8 mouse cellular contexts compared by ENCODE assay signal in genomic region chr7:97080621-97081241, GRCm38 (mm10). TPM values are rescaled to one million over a fixed set of nuclear protein-coding genes. Genes with fewer than 3 reads are reported as not detected.
A peak's percentile ranks its signal among the peaks of the same experiment; 100 is the strongest.
DNase-seq lines count a peak whose midpoint lies in the region; ATAC-seq and TF ChIP-seq lines count a peak whose summit lies in the region.

No protein-coding gene starts in this region.

- no peak for TF ChIP-seq POLR2A in testis, adult 2 months (IDR thresholded peaks at IDR 0.05; ENCODE audit: control insufficient read depth, low read depth, low read length)
- no peak for TF ChIP-seq POLR2A in limb, embryonic 14.5 days (IDR thresholded peaks at IDR 0.05; ENCODE audit: borderline replicate concordance, extremely low read depth, insufficient read depth, insufficient read length)

- peaks cover 15% of the 10 kb centered on the region for H3K4me1 ChIP-seq in testis, adult 2 months (ENCODE audit: control insufficient read depth, insufficient read depth, low read length)
- peaks cover 19% of the 10 kb centered on the region for H3K4me1 ChIP-seq in heart, embryonic 16.5 days (ENCODE audit: control insufficient read depth, insufficient read depth, low read length)
- peaks cover 8% of the 10 kb centered on the region for H3K4me1 ChIP-seq in limb, embryonic 14.5 days (ENCODE audit: control insufficient read depth, insufficient read depth, low read length)
- peaks cover 23% of the 10 kb centered on the region; the same call in 1 of the 2 replicates for H3K4me1 ChIP-seq in stomach, embryonic 16.5 days (ENCODE audit: control insufficient read depth, insufficient read depth, low read length)

- H3K27me3 ChIP-seq in testis, adult 2 months (ENCODE audit: control insufficient read depth, insufficient read depth, low read length) = no peaks in the 10 kb centered on the region
- H3K27me3 ChIP-seq in heart, embryonic 16.5 days (ENCODE audit: control insufficient read depth, insufficient read depth, low read length) = no peaks in the 10 kb centered on the region
- H3K27me3 ChIP-seq in limb, embryonic 14.5 days (ENCODE audit: control insufficient read depth, insufficient read depth, low read length) = no peaks in the 10 kb centered on the region
- no peaks in the 10 kb centered on the region for H3K27me3 ChIP-seq in stomach, embryonic 16.5 days (ENCODE audit: control insufficient read depth, insufficient read depth, low read length)

- no peak for TF ChIP-seq CTCF in testis, adult 2 months (IDR thresholded peaks at IDR 0.05; ENCODE audit: control insufficient read depth, insufficient read depth, insufficient replicate concordance, low read depth, low read length)

- H3K9me3 ChIP-seq in heart, embryonic 16.5 days (replicated peaks; ENCODE audit: control insufficient read depth, low read length) = no peaks in the 10 kb centered on the region
- H3K9me3 ChIP-seq in limb, embryonic 14.5 days (ENCODE audit: control insufficient read depth, low read length) = no peaks in the 10 kb centered on the region
- no peaks in the 10 kb centered on the region for H3K9me3 ChIP-seq in stomach, embryonic 16.5 days (replicated peaks; ENCODE audit: control insufficient read depth, low read length)

- peak overlapping the region; percentile 89 for H3K27ac ChIP-seq in testis, adult 2 months (ENCODE audit: control insufficient read depth, insufficient read depth, low read depth, low read length)
- peak overlapping the region; percentile 84 for H3K27ac ChIP-seq in heart, embryonic 16.5 days (ENCODE audit: low read length)
- peak overlapping the region; percentile 79 for H3K27ac ChIP-seq in limb, embryonic 14.5 days (replicated peaks; ENCODE audit: low read depth, low read length)
- H3K27ac ChIP-seq in stomach, embryonic 16.5 days (ENCODE audit: low read length) = peak overlapping the region; percentile 96

- peak overlapping the region; percentile 68 for H3K4me2 ChIP-seq in heart, embryonic 16.5 days (ENCODE audit: low read depth, low read length)
- H3K4me2 ChIP-seq in limb, embryonic 14.5 days (replicated peaks; ENCODE audit: low read depth, low read length, severe bottlenecking) = peak overlapping the region; percentile 90
- peak overlapping the region; percentile 85 for H3K4me2 ChIP-seq in stomach, embryonic 16.5 days (ENCODE audit: low read depth, low read length)

- peak overlapping the region; percentile 89 for H3K4me3 ChIP-seq in testis, adult 2 months (ENCODE audit: control insufficient read depth, low read depth, low read length)
- H3K4me3 ChIP-seq in heart, embryonic 16.5 days (ENCODE audit: low read length) = peak overlapping the region; percentile 90
- peak overlapping the region; percentile 85 for H3K4me3 ChIP-seq in limb, embryonic 14.5 days (replicated peaks; ENCODE audit: low read length)
- peak overlapping the region; percentile 92 for H3K4me3 ChIP-seq in stomach, embryonic 16.5 days (replicated peaks; ENCODE audit: low read length)

- no peaks in the 10 kb centered on the region for H3K36me3 ChIP-seq in testis, adult 2 months (ENCODE audit: control insufficient read depth, insufficient read depth, low read length)
- no peaks in the 10 kb centered on the region for H3K36me3 ChIP-seq in heart, embryonic 16.5 days (ENCODE audit: control insufficient read depth, insufficient read depth)
- no peaks in the 10 kb centered on the region for H3K36me3 ChIP-seq in limb, embryonic 14.5 days (ENCODE audit: control insufficient read depth, insufficient read depth, low read length)
- H3K36me3 ChIP-seq in stomach, embryonic 16.5 days (ENCODE audit: control insufficient read depth, insufficient read depth, low read length) = no peaks in the 10 kb centered on the region

- ATAC-seq in heart, embryonic 16.5 days (replicated peaks; ENCODE audit: extremely low read depth, insufficient read depth, low FRiP score) = no peak
- ATAC-seq in limb, embryonic 14.5 days (ENCODE audit: low FRiP score, low read depth) = no peak
- no peak for ATAC-seq in stomach, embryonic 16.5 days (ENCODE audit: insufficient read depth, low FRiP score)

- WGBS in heart, embryonic 16.5 days = 39% methylated on average over 4 of the region's 4 CpGs
- 18% methylated on average over 4 of the region's 4 CpGs for WGBS in limb, embryonic 14.5 days
- whole genome bisulfite sequencing in stomach, embryonic 16.5 days = 33% methylated on average over 4 of the region's 4 CpGs

- DNase-seq in testis, postnatal 10 days (ENCODE audit: low spot score) = no peak
- peak; percentile 36 for DNase-seq in limb, embryonic 14.5 days (ENCODE audit: low spot score)
- DNase-seq in layer of hippocampus, adult 8-10 months (ENCODE audit: low spot score in 2 of 2) = no peak
- no peak for DNase-seq in right cerebral cortex, adult 18-20 months
- no peak for DNase-seq in layer of hippocampus, adult 18-20 months (ENCODE audit: low spot score in 2 of 2)

- H3K9ac ChIP-seq in heart, embryonic 16.5 days (ENCODE audit: low read length) = peak overlapping the region; percentile 92
- peak overlapping the region; percentile 87 for H3K9ac ChIP-seq in limb, embryonic 14.5 days (ENCODE audit: low read depth, low read length, severe bottlenecking)
- peak overlapping the region; percentile 88 for H3K9ac ChIP-seq in stomach, embryonic 16.5 days (ENCODE audit: low read length)

RNA-seq across cellular contexts. Expression of gene Gab2, which starts 0.7 kb away (rescaled TPM):
- polyA plus RNA-seq in testis, adult 2 months (2012; rRNA removed) = 23.3 and 28.3 TPM in 2 replicates
- 6.6 and 7.1 TPM in 2 replicates for polyA plus RNA-seq in heart, embryonic 16.5 days (2015; fragmentation: Nextera tagmentation; extraction: Ambion mirVana)
- 7.7 and 9.7 TPM in 2 replicates for polyA plus RNA-seq in limb, embryonic 14.5 days (2012; rRNA removed)
- polyA plus RNA-seq in limb, embryonic 14.5 days (2014; fragmentation: Nextera tagmentation; extraction: Ambion mirVana) = 4.6 and 5.1 TPM in 2 replicates
- 8.3 TPM in 2 replicates for polyA plus RNA-seq in stomach, embryonic 16.5 days (2015; fragmentation: Nextera tagmentation; extraction: Ambion mirVana)
- 10 to 100 TPM; 14.2 to 18.4 (median 16.7) TPM for total RNA-seq in layer of hippocampus, adult 8-10 months (2022)
- 10 to 100 TPM; 12.5 to 13.5 TPM for total RNA-seq in layer of hippocampus, adult 18-20 months (2021)
